Mouse (Mus musculus) R1 (cell line): Measurements from ENCODE around the gene Gsg1l.

ENCODE experiments used
- DNase-seq: peaks from one replicate; pipeline ENCODE4 v3.0.0-alpha.2; 2018; ENCODE audit warnings: low read depth, low spot score

Gsg1l gene

GRCm38 (mm10) chr7:125983902-125984841 is 98.0 kb downstream of the Gsg1l start:
- no peak for DNase-seq

- DNase-seq: no peak
Measured at GRCm38 (mm10) chr7:125979591-125979990, 102.6 kb downstream of the Gsg1l start.

GRCm38 (mm10) chr7:125976695-125977094 is 105.5 kb downstream of the Gsg1l start:
- no peak for DNase-seq

GRCm38 (mm10) chr7:125975414-125975813 is 106.8 kb downstream of the Gsg1l start:
- no peak for DNase-seq

- peak; percentile 12 for DNase-seq
Measured at GRCm38 (mm10) chr7:125973874-125974273, 108.3 kb downstream of the Gsg1l start.

- no peak for DNase-seq
Measured at GRCm38 (mm10) chr7:125972776-125973175, 109.4 kb downstream of the Gsg1l start.

GRCm38 (mm10) chr7:125972174-125972672 is 110.0 kb downstream of the Gsg1l start:
- DNase-seq: no peak

- no peak for DNase-seq
Measured at GRCm38 (mm10) chr7:125969076-125969475, 113.1 kb downstream of the Gsg1l start.

- no peak for DNase-seq
Measured at GRCm38 (mm10) chr7:125966402-125967261, 115.6 kb downstream of the Gsg1l start.

GRCm38 (mm10) chr7:125964087-125964607 is 118.1 kb downstream of the Gsg1l start:
- DNase-seq: no peak

- DNase-seq: peak; percentile 34
Measured at GRCm38 (mm10) chr7:125959294-125960048, 122.7 kb downstream of the Gsg1l start.

- DNase-seq: no peak
Measured at GRCm38 (mm10) chr7:125958856-125959255, 123.4 kb downstream of the Gsg1l start.

- DNase-seq: no peak
Measured at GRCm38 (mm10) chr7:125954994-125955393, 127.2 kb downstream of the Gsg1l start.

GRCm38 (mm10) chr7:125954356-125954878 is 127.8 kb downstream of the Gsg1l start:
- no peak for DNase-seq

GRCm38 (mm10) chr7:125953844-125954243 is 128.4 kb downstream of the Gsg1l start:
- no peak for DNase-seq

GRCm38 (mm10) chr7:125951911-125952310 is 130.3 kb downstream of the Gsg1l start:
- peak; percentile 12 for DNase-seq

- no peak for DNase-seq
Measured at GRCm38 (mm10) chr7:125948973-125949372, 133.2 kb downstream of the Gsg1l start.

- DNase-seq: no peak
Measured at GRCm38 (mm10) chr7:125945915-125946314, 136.3 kb downstream of the Gsg1l start.

GRCm38 (mm10) chr7:125944631-125945030 is 137.6 kb downstream of the Gsg1l start:
- DNase-seq: no peak

GRCm38 (mm10) chr7:125943511-125943910 is 138.7 kb downstream of the Gsg1l start:
- no peak for DNase-seq
